Mouse (Mus musculus) liver, embryonic 14.5 days (tissue): Measurements from ENCODE around the gene Ctnnd1. TPM values are rescaled to one million over a fixed set of nuclear protein-coding genes. Genes with fewer than 3 reads are reported as not detected.
"Not testable (repeated sequence)": the region's sequence is repeated elsewhere in the genome, so short reads cannot be mapped to it uniquely, and the experiment has no call there.

ENCODE experiments used
- ATAC-seq: fragments of 200-750 bp; cut with Nextera tagmentation; 2 replicates; pipeline ENCODE4 v1.8.0; 2017; ENCODE audit warnings: moderate number of reproducible peaks, mild to moderate bottlenecking, moderate library complexity; ENCODE audit not compliant: insufficient read depth
- DNase-seq, 3 experiments: peaks; one replicate each; pipeline ENCODE4 v3.0.0-alpha.2; 2012 to 2013; ENCODE audit warnings: low read depth in 3 of 3, low spot score in 3 of 3
- H3K27ac ChIP-seq: fragments of 300-500 bp; sonication (generic); 2 replicates; pipeline ENCODE4 v1.5.1; 2014; ENCODE audit warnings: moderate library complexity, mild to moderate bottlenecking, control low read depth, inconsistent platforms
- H3K27me3 ChIP-seq: fragments of 300-500 bp; sonication (generic); 2 replicates; pipeline ENCODE4 v1.6.1; 2014; ENCODE audit warnings: mild to moderate bottlenecking, low read length, moderate library complexity; ENCODE audit not compliant: control insufficient read depth, insufficient read depth
- H3K36me3 ChIP-seq: fragments of 300-500 bp; sonication (generic); replicated peaks from 2 replicates; pipeline ENCODE4 v1.6.1; 2014; ENCODE audit warnings: low read depth; ENCODE audit not compliant: control insufficient read depth, insufficient read depth
- H3K4me1 ChIP-seq, 2 experiments: fragments of 200-500 bp in 1 of 2; fragments of 300-500 bp in 1 of 2; sonication (generic) in 1 of 2; replicated peaks; 2 replicates each; pipeline ENCODE4 v1.6.1; 2012 to 2014; ENCODE audit warnings: antibody characterized with exemption in 1 of 2, inconsistent platforms in 1 of 2, low read length in 1 of 2; ENCODE audit not compliant: control insufficient read depth in 2 of 2, insufficient read depth in 2 of 2
- H3K4me2 ChIP-seq: fragments of 300-500 bp; sonication (generic); 2 replicates; pipeline ENCODE4 v1.6.1; 2014; ENCODE audit warnings: low read depth, mild to moderate bottlenecking, control low read depth, moderate library complexity
- H3K4me3 ChIP-seq, 2 experiments: fragments of 200-500 bp in 1 of 2; fragments of 300-500 bp in 1 of 2; sonication (generic) in 1 of 2; 2 replicates each; pipeline ENCODE4 v1.5.1; 2012 to 2014; ENCODE audit warnings: low read depth in 2 of 2, low read length in 2 of 2, mild to moderate bottlenecking in 2 of 2, control low read depth in 1 of 2, inconsistent platforms in 1 of 2, moderate library complexity in 1 of 2; ENCODE audit not compliant: insufficient read depth in 1 of 2
- H3K9ac ChIP-seq: fragments of 300-500 bp; sonication (generic); replicated peaks from 2 replicates; pipeline ENCODE4 v1.6.1; 2014; ENCODE audit warnings: mild to moderate bottlenecking, control low read depth, moderate library complexity
- H3K9me3 ChIP-seq: fragments of 300-500 bp; sonication (generic); 2 replicates; pipeline ENCODE4 v1.6.1; 2016; ENCODE audit warnings: low read length, mixed read lengths; ENCODE audit not compliant: control insufficient read depth
- CTCF ChIP-seq: IDR thresholded peaks from 2 replicates; pipeline ENCODE4 v1.5.1; 2016; ENCODE audit warnings: antibody characterized with exemption, low read depth, control low read depth
- EP300 ChIP-seq: IDR thresholded peaks from 2 replicates; pipeline ENCODE4 v1.6.1; 2016; ENCODE audit warnings: antibody characterized with exemption, low read depth
- WGBS: fragments of 180-500 bp; shearing (Covaris S2); extraction: QIAGEN DNeasy Blood & Tissue Kit; methylation state at CpG from one replicate; pipeline ENCODE4 v1.1.7; 2014; ENCODE audit not compliant: insufficient replicate concordance; 5-methylcytosine and 5-hydroxymethylcytosine counted together
- polyA plus RNA-seq, 2 experiments: library from polyadenylated mRNA; depleted of rRNA in 1 of 2; stranded (reverse) in 1 of 2; unstranded in 1 of 2; fragments of >200 nt; fragmentation: Nextera tagmentation in 1 of 2; extraction: Ambion mirVana in 1 of 2; gene quantifications; 2 replicates each; pipeline versions ENCODE4 v1.2.1 to v1.2.3; 2012 to 2014

Ctnnd1 gene
- polyA plus RNA-seq, 2 experiments, result 8.5 to 16.0 TPM

DNA sequence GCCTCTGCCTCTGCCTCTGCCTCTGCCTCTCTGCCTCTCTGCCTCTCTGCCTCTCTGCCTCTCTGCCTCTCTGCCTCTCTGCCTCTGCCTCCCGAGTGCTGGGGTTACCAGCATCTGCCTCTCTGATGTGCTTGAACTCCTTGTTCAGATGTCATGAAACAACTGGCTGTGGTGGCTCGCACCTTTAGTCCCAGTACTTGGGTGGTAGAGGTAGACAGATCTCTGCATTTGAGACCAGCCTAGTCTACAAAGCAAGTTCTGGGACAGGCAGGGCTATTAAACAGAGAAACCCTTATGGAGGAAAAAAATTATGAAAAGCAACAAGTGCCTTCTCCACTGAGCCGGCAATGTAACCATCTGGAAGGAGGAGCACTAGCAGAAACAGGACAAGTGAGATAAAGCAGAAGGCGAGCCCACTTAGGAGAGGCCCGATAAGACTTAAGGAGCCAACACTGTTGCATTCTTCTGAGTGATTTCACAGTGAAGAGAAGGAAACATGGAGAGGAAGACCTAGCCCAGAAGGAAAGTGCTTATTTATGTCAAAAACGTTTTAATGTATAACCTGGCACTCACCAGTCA is 32.1 kb upstream of the Ctnnd1 start:
- Histone ChIP-seq H3K9ac (peak overlapping the region; percentile 67), H3K36me3 (peaks cover 37% of the 10 kb centered on the region), H3K27me3 (no peaks in the 10 kb centered on the region), H3K4me2 (peak overlapping the region; percentile 78), H3K4me1 (peaks cover 17 to 21% of the 10 kb centered on the region in 2 experiments), H3K9me3 (no peaks in the 10 kb centered on the region), H3K4me3 (peak overlapping the region; percentile 41 to 53), H3K27ac (peak overlapping the region; percentile 98)
- ATAC-seq (peak; percentile 52), DNase-seq (peak; percentile 62 to 74 (median 65))
- WGBS, result 15% methylated on average over 6 of the region's 6 CpGs
- TF ChIP-seq EP300 (peak; percentile 79), CTCF (no peak)

DNA sequence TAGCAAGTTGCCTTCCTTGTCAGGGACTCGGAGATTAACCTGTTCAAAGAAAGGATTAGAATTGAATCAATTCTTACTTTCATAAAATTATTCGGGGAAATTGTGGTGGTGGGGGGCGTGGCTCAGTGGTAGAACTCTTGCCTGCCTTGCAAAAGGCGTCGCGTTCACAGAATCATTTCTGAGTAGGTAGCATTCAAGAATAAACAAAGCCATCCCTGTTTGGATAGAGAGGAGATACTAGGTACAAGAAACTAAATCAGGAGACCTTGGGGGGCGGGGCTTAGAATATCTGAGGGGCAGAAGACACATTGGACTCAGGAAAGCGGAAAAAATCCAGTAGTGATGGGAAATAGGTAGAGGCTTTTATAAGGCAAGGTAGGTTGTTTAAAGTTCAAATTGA is 28.5 kb upstream of the Ctnnd1 start, which contains the start of gene Tmx2:
Tmx2 (minus strand) TSS at position 125 of the 400 bp plus-strand sequence.
- peak within 1 kb of the TSS; percentile 96 to 98 for H3K4me3 ChIP-seq
- H3K27ac ChIP-seq, result peak within 1 kb of the TSS; percentile 74
- no peak for ATAC-seq
- peak within 1 kb of the TSS; percentile 97 for H3K4me2 ChIP-seq
- H3K27me3 ChIP-seq, result no peaks in the 10 kb centered on the region
- peaks cover 25 to 31% of the 10 kb centered on the region in 2 experiments for H3K4me1 ChIP-seq
- no peak for DNase-seq
- H3K9ac ChIP-seq, result peak within 1 kb of the TSS; percentile 85
- 9% methylated on average over 8 of the region's 8 CpGs for WGBS
- no peaks in the 10 kb centered on the region for H3K9me3 ChIP-seq
- peaks cover 22% of the 10 kb centered on the region for H3K36me3 ChIP-seq
- TF ChIP-seq EP300 (no peak), CTCF (no peak)

DNA sequence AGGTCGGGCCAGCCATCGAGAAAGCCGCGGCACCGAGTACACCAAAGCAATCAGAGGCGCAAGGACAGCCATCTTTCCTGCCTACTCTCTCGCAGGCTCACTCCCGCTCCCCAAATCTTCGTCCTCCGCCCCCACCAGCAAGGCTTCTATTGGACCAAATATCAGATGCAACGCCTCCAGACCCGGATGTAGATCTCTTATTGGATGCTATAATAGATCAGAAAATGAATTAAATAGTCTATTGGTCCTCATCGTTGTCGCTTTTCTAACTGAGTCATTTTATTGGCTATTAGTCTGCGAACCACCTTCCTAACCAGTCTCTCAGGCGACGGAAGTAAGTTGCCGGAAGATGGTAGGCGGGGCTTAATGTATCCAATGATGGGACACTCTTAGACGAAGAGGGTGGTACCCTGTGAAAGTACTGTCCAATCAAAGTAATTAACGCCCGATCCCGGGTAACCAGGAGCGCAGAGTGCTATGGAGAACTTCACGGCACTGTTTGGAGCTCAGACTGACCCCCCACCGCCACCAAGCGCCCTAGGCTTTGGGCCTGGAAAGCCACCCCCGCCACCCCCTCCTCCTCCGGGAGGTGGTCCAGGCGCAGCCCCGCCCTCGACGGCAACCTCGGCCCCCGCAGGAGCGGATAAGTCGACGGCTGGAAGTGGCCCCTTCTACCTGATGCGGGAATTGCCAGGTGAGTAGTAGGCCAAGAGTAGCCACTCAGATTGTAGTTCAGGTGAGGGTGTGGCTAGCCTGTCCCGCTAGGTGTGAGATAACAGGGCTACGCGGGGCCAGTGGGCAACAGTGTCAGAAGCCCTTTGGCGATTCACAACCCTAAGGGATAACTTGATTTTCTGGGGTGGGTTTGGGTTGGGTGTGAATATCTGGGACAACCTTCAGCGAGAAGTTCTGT is 27.7 kb upstream of the Ctnnd1 start, which contains the start of the genes Gm28635 and Med19:
Gm28635 (minus strand) TSS at position 74 of the 913 bp plus-strand sequence.
Med19 (plus strand) TSS at position 435 of the 913 bp plus-strand sequence.
- Histone ChIP-seq H3K9me3 (no peaks in the 10 kb centered on the region), H3K4me3 (peak within 1 kb of the TSS; percentile 96 to 98), H3K9ac (peak within 1 kb of the TSS; percentile 85), H3K27me3 (no peaks in the 10 kb centered on the region), H3K4me2 (peak within 1 kb of the TSS; percentile 97), H3K36me3 (peaks cover 26% of the 10 kb centered on the region), H3K27ac (peak within 1 kb of the TSS; percentile 74), H3K4me1 (peaks cover 22 to 28% of the 10 kb centered on the region in 2 experiments)
- under 1% methylated on average over 44 of the region's 44 CpGs for WGBS
- ATAC-seq (peak; percentile 96), DNase-seq (peak; percentile 100)
- TF ChIP-seq CTCF (peak; percentile 26; the same call in 1 of the 2 replicates), EP300 (no peak)

DNA sequence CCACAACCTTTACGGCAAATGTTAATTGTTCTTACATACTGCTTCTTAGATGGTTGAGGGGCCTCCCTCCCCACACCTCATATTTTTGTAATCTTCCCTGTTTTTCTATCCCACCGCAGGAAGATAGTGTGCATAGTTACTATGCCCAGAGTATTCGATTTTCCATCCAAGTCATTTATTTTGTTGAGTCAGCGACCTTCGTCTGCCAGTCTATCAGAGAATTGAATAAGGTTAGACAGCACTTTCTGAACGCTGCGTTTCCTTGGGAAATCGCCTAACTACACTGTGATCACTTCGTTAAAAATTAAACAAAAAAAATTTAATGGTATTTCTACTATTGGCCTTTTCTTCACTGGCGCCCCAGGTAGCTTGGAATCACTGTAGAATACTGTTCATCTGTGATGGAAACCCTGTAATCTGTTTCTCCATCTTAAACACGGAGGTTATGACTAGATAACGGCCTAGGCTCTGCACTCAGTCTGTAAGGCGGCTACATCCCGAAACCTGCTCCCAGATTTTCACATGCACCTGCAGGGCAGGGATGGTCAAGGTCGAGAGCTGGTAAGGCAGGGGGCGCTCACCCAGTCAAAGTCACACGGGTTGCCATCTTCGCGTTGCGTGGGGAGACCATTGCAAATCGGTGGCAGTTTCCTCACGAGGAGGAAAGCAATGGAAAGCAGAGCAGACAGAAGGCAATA is 26.9 kb upstream of the Ctnnd1 start:
- ATAC-seq (peak; percentile 42), DNase-seq (no peak)
- Histone ChIP-seq H3K27me3 (no peaks in the 10 kb centered on the region), H3K27ac (peak overlapping the region; percentile 59), H3K9me3 (no peaks in the 10 kb centered on the region), H3K4me1 (peaks cover 19 to 28% of the 10 kb centered on the region in 2 experiments), H3K4me3 (peak overlapping the region; percentile 85 to 96), H3K4me2 (peak overlapping the region; percentile 94), H3K36me3 (peaks cover 34% of the 10 kb centered on the region), H3K9ac (peak overlapping the region; percentile 78)
- no peak for TF ChIP-seq EP300
- peak; percentile 77 for TF ChIP-seq CTCF
- 8% methylated on average over 22 of the region's 22 CpGs for WGBS

DNA sequence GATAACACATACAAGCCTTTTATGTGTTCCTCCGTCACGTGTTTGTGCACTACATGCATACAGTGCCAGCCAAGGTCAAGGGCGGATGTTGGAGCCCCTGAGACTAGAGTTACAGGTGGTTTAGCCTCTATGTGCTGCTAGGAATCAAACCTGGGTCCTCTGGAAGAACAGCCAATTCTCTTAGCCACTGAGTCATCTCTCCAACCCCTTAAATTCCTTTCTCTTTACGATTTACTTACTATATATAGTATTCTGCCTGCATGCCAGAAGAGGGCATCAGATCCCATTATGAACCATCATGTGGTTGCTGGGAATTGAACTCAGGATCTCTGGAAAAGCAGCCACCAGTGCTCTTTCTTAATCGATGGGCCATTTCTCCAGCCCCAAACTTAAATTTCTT is 21.0 kb upstream of the Ctnnd1 start:
- Histone ChIP-seq H3K36me3 (peaks cover 32% of the 10 kb centered on the region), H3K4me1 (peaks cover 8 to 13% of the 10 kb centered on the region in 2 experiments)
- H3K27me3 ChIP-seq, H3K9me3 ChIP-seq, H3K4me2 ChIP-seq, H3K9ac ChIP-seq, H3K27ac ChIP-seq, ATAC-seq, DNase-seq, H3K4me3 ChIP-seq: not testable (repeated sequence)
- 75% methylated on average over 4 of the region's 5 CpGs for WGBS
